Mouse (Mus musculus): ENCODE measurements around the gene Prr12. TPM values are rescaled to one million over a fixed set of nuclear protein-coding genes. Genes with fewer than 3 reads are reported as not detected.

The Prr12 gene
- total RNA-seq, 2 experiments from 2014 or later, result 75.7 to 77.5 TPM

GRCm38 (mm10) chr7:45078513-45078912 lies 25.8 kb upstream of the Prr12 start:
- peak in 1 of 2 experiments; percentile 75 for DNase-seq (ENCODE audit: low spot score in 2 of 2)

GRCm38 (mm10) chr7:45077829-45078228 lies 25.1 kb upstream of the Prr12 start:
- DNase-seq (ENCODE audit: low spot score in 2 of 2), result no peak

- no peak for DNase-seq (ENCODE audit: low spot score in 2 of 2)
Measured at GRCm38 (mm10) chr7:45077322-45077721, 24.6 kb upstream of the Prr12 start.

- no peak for DNase-seq (ENCODE audit: low spot score in 2 of 2)
Measured at GRCm38 (mm10) chr7:45076501-45076900, 23.8 kb upstream of the Prr12 start.

GRCm38 (mm10) chr7:45075405-45075804 lies 22.7 kb upstream of the Prr12 start:
- no peak for DNase-seq (ENCODE audit: low spot score in 2 of 2)

- no peak for DNase-seq (ENCODE audit: low spot score in 2 of 2)
Measured at GRCm38 (mm10) chr7:45073949-45074348, 21.3 kb upstream of the Prr12 start.

GRCm38 (mm10) chr7:45073171-45073707 lies 20.6 kb upstream of the Prr12 start:
- DNase-seq (ENCODE audit: low spot score in 2 of 2), result no peak

GRCm38 (mm10) chr7:45072230-45072629 lies 19.5 kb upstream of the Prr12 start:
- no peak for DNase-seq (ENCODE audit: low spot score in 2 of 2)

- no peak for DNase-seq (ENCODE audit: low spot score in 2 of 2)
Measured at GRCm38 (mm10) chr7:45069671-45070070, 17.0 kb upstream of the Prr12 start.

GRCm38 (mm10) chr7:45068000-45068318 lies 15.3 kb upstream of the Prr12 start:
- peak in 1 of 2 experiments; percentile 51 for DNase-seq (ENCODE audit: low spot score in 2 of 2)

- DNase-seq (ENCODE audit: low spot score in 2 of 2), result no peak
Measured at GRCm38 (mm10) chr7:45067190-45067999, 14.7 kb upstream of the Prr12 start.

- peak; percentile 91 to 97 for DNase-seq (ENCODE audit: low spot score in 2 of 2)
Measured at GRCm38 (mm10) chr7:45062239-45062835, 9.7 kb upstream of the Prr12 start, which contains the start of the genes Nosip and Prrg2. Nosip (plus strand) TSS chr7:45062429. Prrg2 (minus strand) TSS chr7:45062677.

- DNase-seq (ENCODE audit: low spot score in 2 of 2), result no peak
Measured at GRCm38 (mm10) chr7:45061532-45062075, 8.9 kb upstream of the Prr12 start.

GRCm38 (mm10) chr7:45060632-45061122 lies 8.0 kb upstream of the Prr12 start:
- DNase-seq (ENCODE audit: low spot score in 2 of 2), result no peak

- no peak for DNase-seq (ENCODE audit: low spot score in 2 of 2)
Measured at GRCm38 (mm10) chr7:45058607-45059571, 6.2 kb upstream of the Prr12 start.

GRCm38 (mm10) chr7:45056972-45057348 lies 4.3 kb upstream of the Prr12 start:
- DNase-seq (ENCODE audit: low spot score in 2 of 2), result no peak

GRCm38 (mm10) chr7:45056329-45056971 lies 3.8 kb upstream of the Prr12 start:
- DNase-seq (ENCODE audit: low spot score in 2 of 2), result no peak

GRCm38 (mm10) chr7:45053931-45054510 lies 1.3 kb upstream of the Prr12 start:
- peak; percentile 91 to 96 for DNase-seq (ENCODE audit: low spot score in 2 of 2)

- DNase-seq (ENCODE audit: low spot score in 2 of 2), result peak; percentile 63 to 81
Measured at GRCm38 (mm10) chr7:45053117-45053930, 643 bp upstream of the Prr12 start.

Measured in layer of hippocampus, adult 18-20 months (tissue).